ENCODE assay signal across 8 mouse cellular contexts in genomic region chr7:99238417-99238816, GRCm38 (mm10). TPM values are rescaled to one million over a fixed set of nuclear protein-coding genes. Genes with fewer than 3 reads are reported as not detected.
DNase-seq lines count a peak whose midpoint lies in the region; ATAC-seq and TF ChIP-seq lines count a peak whose summit lies in the region.

Gene Mogat2, minus strand, starts transcription at chr7:99238619.

- peak within 1 kb of the TSS; percentile 85 for H3K27ac ChIP-seq in hindbrain, embryonic 10.5 days
- no peak within 1 kb of the TSS for H3K27ac ChIP-seq in hindbrain, postnatal 0 days
- H3K27ac ChIP-seq in embryonic facial prominence, embryonic 14.5 days (replicated peaks; ENCODE audit: low read depth, low read length) = no peak within 1 kb of the TSS
- H3K27ac ChIP-seq in limb, embryonic 15.5 days = no peak within 1 kb of the TSS
- H3K27ac ChIP-seq in neural tube, embryonic 15.5 days (replicated peaks) = no peak within 1 kb of the TSS

- H3K4me3 ChIP-seq in hindbrain, embryonic 10.5 days = peak within 1 kb of the TSS; percentile 41
- no peak within 1 kb of the TSS for H3K4me3 ChIP-seq in hindbrain, postnatal 0 days (ENCODE audit: low read length)
- peak within 1 kb of the TSS; percentile 16; the same call in 1 of the 2 replicates for H3K4me3 ChIP-seq in embryonic facial prominence, embryonic 14.5 days (ENCODE audit: low read depth, low read length)
- peak within 1 kb of the TSS; percentile 11; the same call in 1 of the 2 replicates for H3K4me3 ChIP-seq in limb, embryonic 15.5 days
- no peak within 1 kb of the TSS for H3K4me3 ChIP-seq in neural tube, embryonic 15.5 days (replicated peaks)

- peaks cover 29% of the 10 kb centered on the region for H3K27me3 ChIP-seq in hindbrain, embryonic 10.5 days (ENCODE audit: insufficient read depth, poor library complexity, severe bottlenecking)
- no peaks in the 10 kb centered on the region for H3K27me3 ChIP-seq in hindbrain, postnatal 0 days (ENCODE audit: insufficient read depth, low read length)
- peaks cover 9% of the 10 kb centered on the region for H3K27me3 ChIP-seq in embryonic facial prominence, embryonic 14.5 days (replicated peaks; ENCODE audit: control insufficient read depth, insufficient read depth, low read length)
- H3K27me3 ChIP-seq in limb, embryonic 15.5 days = peaks cover 18% of the 10 kb centered on the region
- peaks cover 20% of the 10 kb centered on the region for H3K27me3 ChIP-seq in neural tube, embryonic 15.5 days (replicated peaks)

- WGBS in hindbrain, embryonic 10.5 days = 5% methylated on average over 13 of the region's 13 CpGs
- 21% methylated on average over 13 of the region's 13 CpGs for WGBS in hindbrain, postnatal 0 days
- 11% methylated on average over 13 of the region's 13 CpGs for WGBS in embryonic facial prominence, embryonic 14.5 days
- 9% methylated on average over 13 of the region's 13 CpGs for WGBS in limb, embryonic 15.5 days
- WGBS in neural tube, embryonic 15.5 days = 11% methylated on average over 13 of the region's 13 CpGs

- no peak for ATAC-seq in hindbrain, postnatal 0 days
- ATAC-seq in embryonic facial prominence, embryonic 14.5 days (ENCODE audit: low read depth) = peak; percentile 76; the same call in 1 of the 2 replicates
- no peak for ATAC-seq in limb, embryonic 15.5 days (ENCODE audit: insufficient number of reproducible peaks, low FRiP score, low TSS enrichment, low read depth)
- no peak for ATAC-seq in neural tube, embryonic 15.5 days (ENCODE audit: low FRiP score)

- H3K4me1 ChIP-seq in hindbrain, embryonic 10.5 days (replicated peaks) = peaks cover 41% of the 10 kb centered on the region
- no peaks in the 10 kb centered on the region for H3K4me1 ChIP-seq in hindbrain, postnatal 0 days (ENCODE audit: insufficient read depth, low read length)
- peaks cover 16% of the 10 kb centered on the region for H3K4me1 ChIP-seq in embryonic facial prominence, embryonic 14.5 days (ENCODE audit: control insufficient read depth, insufficient read depth, low read length)
- peaks cover 12% of the 10 kb centered on the region; the same call in 1 of the 2 replicates for H3K4me1 ChIP-seq in limb, embryonic 15.5 days
- peaks cover 16% of the 10 kb centered on the region for H3K4me1 ChIP-seq in neural tube, embryonic 15.5 days

- DNase-seq in hindbrain, embryonic 10.5 days (ENCODE audit: low spot score) = no peak
- no peak for DNase-seq in hindbrain, postnatal 0 days (ENCODE audit: low spot score)
- no peak for DNase-seq in embryonic facial prominence, embryonic 14.5 days (ENCODE audit: low spot score)
- no peak for DNase-seq in adrenal gland, adult 8-10 months
- DNase-seq in ovary, postnatal 14 days (ENCODE audit: low spot score) = no peak
- DNase-seq in left cerebral cortex, adult 9 months (ENCODE audit: low spot score in 2 of 2) = no peak

- no peak within 1 kb of the TSS; the same call in 1 of the 2 replicates for H3K4me2 ChIP-seq in hindbrain, postnatal 0 days (ENCODE audit: low read depth, low read length)
- peak within 1 kb of the TSS; percentile 43; the same call in 1 of the 2 replicates for H3K4me2 ChIP-seq in embryonic facial prominence, embryonic 14.5 days (ENCODE audit: low read depth, low read length)
- H3K4me2 ChIP-seq in limb, embryonic 15.5 days = peak within 1 kb of the TSS; percentile 36
- peak within 1 kb of the TSS; percentile 25 for H3K4me2 ChIP-seq in neural tube, embryonic 15.5 days

- no peaks in the 10 kb centered on the region for H3K36me3 ChIP-seq in hindbrain, embryonic 10.5 days
- H3K36me3 ChIP-seq in hindbrain, postnatal 0 days (ENCODE audit: insufficient read depth, low read length) = no peaks in the 10 kb centered on the region
- no peaks in the 10 kb centered on the region for H3K36me3 ChIP-seq in embryonic facial prominence, embryonic 14.5 days (ENCODE audit: control insufficient read depth, insufficient read depth, low read length)
- H3K36me3 ChIP-seq in limb, embryonic 15.5 days = no peaks in the 10 kb centered on the region
- no peaks in the 10 kb centered on the region for H3K36me3 ChIP-seq in neural tube, embryonic 15.5 days

- H3K9ac ChIP-seq in hindbrain, postnatal 0 days (replicated peaks; ENCODE audit: low read length) = no peak within 1 kb of the TSS
- 0 out of 2 replicates have a peak within 1 kb of the TSS, but pooled peaks have one; percentile 25 for H3K9ac ChIP-seq in embryonic facial prominence, embryonic 14.5 days (ENCODE audit: low read depth, low read length)
- H3K9ac ChIP-seq in limb, embryonic 15.5 days = no peak within 1 kb of the TSS
- H3K9ac ChIP-seq in neural tube, embryonic 15.5 days (replicated peaks) = no peak within 1 kb of the TSS

- no peak for TF ChIP-seq CTCF in hindbrain, postnatal 0 days (IDR thresholded peaks at IDR 0.05; ENCODE audit: low read depth)

- H3K9me3 ChIP-seq in hindbrain, embryonic 10.5 days = no peaks in the 10 kb centered on the region
- no peaks in the 10 kb centered on the region for H3K9me3 ChIP-seq in hindbrain, postnatal 0 days (ENCODE audit: low read length)
- no peaks in the 10 kb centered on the region for H3K9me3 ChIP-seq in embryonic facial prominence, embryonic 14.5 days (ENCODE audit: control insufficient read depth, low read length)
- no peaks in the 10 kb centered on the region for H3K9me3 ChIP-seq in limb, embryonic 15.5 days
- no peaks in the 10 kb centered on the region for H3K9me3 ChIP-seq in neural tube, embryonic 15.5 days (replicated peaks)

RNA-seq across cellular contexts. Expression of gene Mogat2, which starts in this region (rescaled TPM):
- polyA plus RNA-seq in hindbrain, embryonic 10.5 days (2016; fragmentation: Nextera tagmentation; extraction: Ambion mirVana) = 21.2 and 31.5 TPM in 2 replicates
- total RNA-seq in hindbrain, postnatal 0 days (2014; rRNA removed) = 1.2 TPM in 1 of 2 replicates, not detected in the other
- polyA plus RNA-seq in hindbrain, postnatal 0 days (2015; fragmentation: Nextera tagmentation; extraction: Ambion mirVana) = 0.29 TPM in 2 replicates
- polyA plus RNA-seq in embryonic facial prominence, embryonic 14.5 days (2014; fragmentation: Nextera tagmentation; extraction: Ambion mirVana) = 2.2 and 2.5 TPM in 2 replicates
- 3.0 and 3.4 TPM in 2 replicates for polyA plus RNA-seq in limb, embryonic 15.5 days (2015; fragmentation: Nextera tagmentation; extraction: Ambion mirVana)
- 1.1 and 4.1 TPM in 2 replicates for polyA plus RNA-seq in neural tube, embryonic 15.5 days (2015; fragmentation: Nextera tagmentation; extraction: Ambion mirVana)
- total RNA-seq in adrenal gland, adult 8-10 months (2022) = 1 to 10 TPM in 1 of 4 experiments, under 1 TPM in 3; 0.25 to 1.5 (median 0.51) TPM

Comparison
In these comparisons a context has a peak if more than half of its experiments do, and no peak if none do; other contexts are left out.
1. H3K4me3 ChIP-seq: peak in hindbrain, embryonic 10.5 days (single experiment), embryonic facial prominence, embryonic 14.5 days (single experiment) and limb, embryonic 15.5 days (single experiment); none in hindbrain, postnatal 0 days (single experiment) and neural tube, embryonic 15.5 days (single experiment).